Mouse (Mus musculus) spleen, adult 2 months (tissue): ENCODE data around the gene Psmd12.
A peak's percentile ranks its signal among the peaks of the same experiment; 100 is the strongest.

Source experiments
- CTCF ChIP-seq: fragments of 200-500 bp; IDR thresholded peaks from 2 replicates; pipeline ENCODE4 v1.5.1; 2011; ENCODE audit warnings: mild to moderate bottlenecking, inconsistent platforms; ENCODE audit not compliant: insufficient read depth, insufficient read length, insufficient replicate concordance; ENCODE audit errors: extremely low read depth
- POLR2A ChIP-seq: fragments of 200-500 bp; IDR thresholded peaks from 2 replicates; pipeline ENCODE4 v1.6.1; 2011; ENCODE audit warnings: low read depth, low read length, inconsistent platforms

- TF ChIP-seq CTCF (no peak), POLR2A (peak; percentile 24; the same call in 1 of the 2 replicates)
These were observed 68.3 kb downstream of the Psmd12 start, which contains the start of gene Helz for GRCm38 (mm10) chr11:107547351-107548203.
